Mouse (Mus musculus) gastrocnemius, adult 2 months (tissue): ENCODE data around the gene Nsmce3. TPM values are rescaled to one million over a fixed set of nuclear protein-coding genes. Genes with fewer than 3 reads are reported as not detected.

Source experiments
- DNase-seq: peaks from one replicate; pipeline ENCODE4 v3.0.0; 2022
- H3K27ac ChIP-seq: fragments of 200-600 bp; 2 replicates; pipeline ENCODE4 v1.8.1; 2022; ENCODE audit warnings: mild to moderate bottlenecking
- H3K4me3 ChIP-seq: fragments of 200-600 bp; 2 replicates; pipeline ENCODE4 v1.8.1; 2022; ENCODE audit warnings: mild to moderate bottlenecking, moderate library complexity
- CTCF ChIP-seq: fragments of 200-600 bp; IDR thresholded peaks from 2 replicates; pipeline ENCODE4 v1.8.1; 2022; ENCODE audit warnings: antibody characterized with exemption, mild to moderate bottlenecking, moderate library complexity
- intact Hi-C: fragments of 180-260 bp; cut with DNase I; formaldehyde crosslinking; loops from one replicate; pipeline ENCODE4 v1.15.1; 2025
- long read RNA-seq, 2 experiments: library from polyadenylated mRNA; stranded (forward); transcript quantifications; one replicate each; pipeline ENCODE4 v2.0.0; 2021
- total RNA-seq, 2 experiments: library from RNA; stranded (reverse); gene quantifications; 2 replicates each; pipeline ENCODE4 v1.2.3; 2021

The Nsmce3 gene
- total RNA-seq: 1 to 10 TPM; 2.2 to 2.7 TPM
- long read RNA-seq, experiment 1, full-length matches to known transcripts: 18 of 18 reads
- long read RNA-seq, experiment 1, partial matches to known transcripts: 0 of 18 reads
- long read RNA-seq, experiment 1, other reads (novel, unspliced or antisense): 0 of 18 reads
- long read RNA-seq, experiment 2, full-length matches to known transcripts: 21 of 21 reads
- long read RNA-seq, experiment 2, partial matches to known transcripts: 0 of 21 reads
- long read RNA-seq, experiment 2, other reads (novel, unspliced or antisense): 0 of 21 reads

- Histone ChIP-seq H3K4me3 (peak within 1 kb of the TSS; percentile 92), H3K27ac (peak within 1 kb of the TSS; percentile 92)
- intact Hi-C loops: no loop called here
- DNase-seq: peak; percentile 97
- TF ChIP-seq CTCF: peak; percentile 32; the same call in 1 of the 2 replicates
Measured at GRCm38 (mm10) chr7:64872743-64873241, at the start of gene Nsmce3. TSS of gene Nsmce3 (minus strand) at chr7:64872997.

DNA sequence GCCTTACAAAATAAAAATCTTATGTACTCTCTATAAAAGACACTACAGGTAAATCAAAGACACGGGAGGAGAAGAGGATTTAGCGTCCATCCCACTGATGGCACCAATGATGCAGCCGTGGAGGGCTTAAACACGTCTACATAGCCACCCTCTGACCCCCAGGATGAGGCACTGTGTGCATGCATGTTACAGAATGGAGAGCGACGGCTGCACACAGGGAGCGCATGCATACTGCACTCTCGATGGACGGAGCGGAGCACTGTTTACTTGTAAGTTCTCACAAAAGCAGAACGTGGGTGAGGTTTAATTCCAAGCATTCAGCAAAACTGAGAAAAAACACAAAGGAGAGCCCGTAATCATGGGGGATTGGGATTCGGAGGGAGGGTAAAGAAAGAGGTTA lies 48.4 kb upstream of the Nsmce3 start:
- TF ChIP-seq CTCF: no peak
- intact Hi-C loops: no loop called here
- Histone ChIP-seq H3K27ac (no peak overlapping the region), H3K4me3 (no peak overlapping the region)
- no peak for DNase-seq

GRCm38 (mm10) chr7:64920735-64921134 lies 47.9 kb upstream of the Nsmce3 start:
- intact Hi-C loops: no loop called here
- no peak for TF ChIP-seq CTCF
- DNase-seq: no peak
- no peak overlapping the region for H3K27ac ChIP-seq
- H3K4me3 ChIP-seq: no peak overlapping the region

DNA sequence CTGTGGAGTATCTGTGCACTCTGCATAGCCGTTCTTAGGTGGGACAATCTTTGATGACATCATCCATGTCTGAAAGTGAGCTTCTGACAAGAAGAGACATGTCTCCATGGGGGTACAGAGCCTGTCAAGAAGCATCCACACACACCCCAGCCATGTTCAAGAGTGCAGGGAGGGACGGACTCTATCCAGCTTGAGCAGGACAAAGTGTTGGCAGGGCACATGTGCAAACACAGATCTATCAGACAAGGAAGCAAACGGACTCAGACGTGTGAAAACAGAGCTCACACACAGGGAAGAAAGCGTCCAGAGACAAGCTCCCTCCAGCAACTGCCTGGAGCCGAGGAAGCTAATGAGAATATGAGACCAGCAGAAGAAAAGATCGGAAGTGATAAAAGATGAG lies 43.9 kb upstream of the Nsmce3 start:
- no peak overlapping the region for H3K27ac ChIP-seq
- intact Hi-C loops: no loop called here
- DNase-seq: no peak
- no peak overlapping the region for H3K4me3 ChIP-seq
- TF ChIP-seq CTCF: no peak

DNA sequence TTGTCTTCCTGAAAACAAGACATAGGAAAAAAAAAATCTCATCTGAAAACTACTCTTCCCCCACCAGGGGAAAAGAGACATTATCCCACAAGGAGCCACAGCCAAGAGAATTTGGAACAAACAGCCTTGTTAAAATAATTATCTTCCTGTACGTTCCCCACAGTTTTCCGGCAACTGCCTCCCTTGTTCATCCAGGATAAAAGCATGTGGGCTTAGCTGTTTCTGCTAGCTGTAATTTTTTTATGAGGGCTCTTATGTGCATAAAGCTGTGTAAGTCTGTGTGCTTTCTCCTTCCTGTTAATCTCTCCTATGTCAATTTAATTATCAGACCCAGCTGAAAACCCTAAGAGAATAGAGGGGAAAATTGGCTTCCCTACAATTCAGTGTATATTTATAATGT lies 42.3 kb upstream of the Nsmce3 start:
- DNase-seq: no peak
- H3K4me3 ChIP-seq: no peak overlapping the region
- no peak overlapping the region for H3K27ac ChIP-seq
- no peak for TF ChIP-seq CTCF
- intact Hi-C loops: no loop called here

- DNase-seq: no peak
- no peak for TF ChIP-seq CTCF
- Histone ChIP-seq H3K4me3 (no peak overlapping the region), H3K27ac (no peak overlapping the region)
- intact Hi-C loops: no loop called here
Measured at GRCm38 (mm10) chr7:64911945-64912344, 39.1 kb upstream of the Nsmce3 start.

DNA sequence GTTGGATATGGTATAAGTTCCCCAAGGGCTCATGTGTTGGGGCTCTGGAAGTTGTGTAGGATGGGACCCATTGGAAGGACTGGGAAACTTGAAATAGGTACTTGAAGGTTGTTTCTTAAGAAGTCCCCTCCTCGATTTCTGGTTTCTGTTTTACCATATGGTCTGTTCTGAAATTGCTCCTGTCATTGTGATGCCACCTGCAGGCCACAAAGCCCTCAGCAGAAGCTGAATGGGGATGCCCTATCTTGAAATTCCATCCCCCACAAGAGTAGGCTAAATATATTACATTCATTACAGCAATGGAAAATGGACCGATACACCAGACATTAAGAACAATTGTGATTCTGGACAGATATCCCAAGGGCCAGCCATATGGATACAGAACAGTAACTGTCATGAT lies 37.4 kb upstream of the Nsmce3 start:
- H3K27ac ChIP-seq: no peak overlapping the region
- intact Hi-C loops: no loop called here
- H3K4me3 ChIP-seq: no peak overlapping the region
- TF ChIP-seq CTCF: peak; percentile 19; the same call in 1 of the 2 replicates
- no peak for DNase-seq

DNA sequence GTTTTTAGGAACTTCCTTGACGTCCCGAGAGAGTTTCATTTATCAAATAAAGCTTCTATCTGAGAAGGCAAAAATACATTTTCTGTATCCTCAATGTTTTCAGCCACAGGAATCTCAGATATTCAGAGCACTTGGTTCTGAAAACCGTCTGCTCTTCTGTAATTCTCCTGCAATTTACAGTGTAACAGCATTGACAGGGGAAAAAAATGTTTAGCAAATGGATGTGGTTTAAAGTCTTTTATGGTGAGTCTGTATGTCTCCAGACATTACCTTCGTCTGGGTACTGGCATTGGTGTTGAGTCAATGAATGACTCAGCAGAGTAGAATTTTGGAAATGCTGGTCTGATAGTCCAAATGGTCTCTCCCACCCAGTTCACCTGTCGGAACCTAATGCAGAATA lies 34.2 kb upstream of the Nsmce3 start:
- no peak overlapping the region for H3K27ac ChIP-seq
- no peak for DNase-seq
- TF ChIP-seq CTCF: no peak
- H3K4me3 ChIP-seq: no peak overlapping the region
- intact Hi-C loops: no loop called here

DNA sequence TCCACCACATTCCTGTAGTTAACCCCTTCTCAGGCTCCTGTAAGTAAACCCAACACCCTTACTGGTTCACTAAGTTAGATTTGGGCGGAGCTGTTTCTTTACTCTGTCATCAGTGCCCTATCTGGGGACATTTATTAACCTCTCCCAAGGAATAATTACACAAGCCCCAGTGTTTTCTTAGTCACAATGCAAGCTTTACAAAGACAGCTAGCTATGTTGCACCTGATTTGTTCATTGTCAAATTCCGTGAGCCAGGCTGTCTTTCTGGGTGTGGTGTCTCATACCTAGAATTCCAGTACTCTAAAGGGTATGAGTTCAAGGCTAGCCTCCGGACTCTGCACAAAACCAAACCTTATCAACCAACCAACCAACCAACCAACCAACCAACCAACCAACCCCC lies 32.7 kb upstream of the Nsmce3 start:
- intact Hi-C loops: no loop called here
- no peak for TF ChIP-seq CTCF
- no peak for DNase-seq
- no peak overlapping the region for H3K4me3 ChIP-seq
- H3K27ac ChIP-seq: no peak overlapping the region

- intact Hi-C loops: no loop called here
- Histone ChIP-seq H3K4me3 (no peak overlapping the region), H3K27ac (no peak overlapping the region)
- DNase-seq: no peak
- TF ChIP-seq CTCF: no peak
Measured at GRCm38 (mm10) chr7:64900249-64900648, 27.5 kb upstream of the Nsmce3 start.

- no peak for DNase-seq
- no peak overlapping the region for H3K4me3 ChIP-seq
- intact Hi-C loops: no loop called here
- no peak overlapping the region for H3K27ac ChIP-seq
- TF ChIP-seq CTCF: no peak
Measured at GRCm38 (mm10) chr7:64896587-64896986, 23.8 kb upstream of the Nsmce3 start.

DNA sequence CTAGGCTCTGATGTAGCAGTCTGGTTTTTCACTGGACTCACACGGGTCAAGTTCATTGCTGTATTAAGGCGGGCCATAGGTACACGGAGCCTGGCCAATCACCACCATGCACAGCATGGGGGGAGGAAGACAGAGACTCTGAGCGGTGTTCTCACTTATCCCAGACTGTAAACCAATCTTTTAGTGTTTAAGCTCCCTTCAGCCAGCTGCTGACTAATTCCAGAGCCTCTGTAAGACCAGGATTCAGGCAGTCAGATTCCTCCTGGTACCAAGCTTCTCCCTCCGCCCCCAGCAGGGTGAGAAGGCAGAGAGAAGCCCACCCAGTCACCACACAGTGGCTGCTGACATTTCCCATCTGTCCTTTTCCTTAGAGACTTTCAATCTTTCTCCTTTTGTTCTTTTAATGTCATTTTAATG lies 22.9 kb upstream of the Nsmce3 start:
- TF ChIP-seq CTCF: no peak
- DNase-seq: no peak
- H3K4me3 ChIP-seq: no peak overlapping the region
- intact Hi-C loops: no loop called here
- H3K27ac ChIP-seq: no peak overlapping the region

- TF ChIP-seq CTCF: no peak
- Histone ChIP-seq H3K4me3 (no peak overlapping the region), H3K27ac (peak overlapping the region; percentile 61)
- peak; percentile 74 for DNase-seq
- intact Hi-C loops: no loop called here
Measured at GRCm38 (mm10) chr7:64891139-64891538, 18.3 kb upstream of the Nsmce3 start.

DNA sequence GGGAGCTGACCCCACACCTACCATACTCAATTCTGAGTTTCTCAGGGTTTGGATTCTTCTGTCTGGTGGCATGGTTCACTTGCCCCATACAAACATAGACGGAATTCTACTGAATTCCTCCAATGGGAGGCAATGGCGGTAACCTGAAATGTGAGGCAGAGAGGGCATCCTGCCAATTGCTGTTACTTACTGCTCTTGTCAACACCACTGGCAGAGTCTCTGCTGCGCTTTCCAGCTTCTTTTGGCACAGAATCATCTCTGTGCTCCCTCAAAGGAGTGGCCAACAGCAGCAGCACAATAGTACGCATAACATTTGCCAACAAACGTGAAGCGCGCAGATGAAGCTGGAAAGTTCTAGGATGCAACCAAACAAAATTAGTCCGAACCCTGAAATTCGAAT lies 17.1 kb upstream of the Nsmce3 start:
- peak; percentile 72 for DNase-seq
- no peak for TF ChIP-seq CTCF
- intact Hi-C loops: no loop called here
- H3K4me3 ChIP-seq: no peak overlapping the region
- H3K27ac ChIP-seq: no peak overlapping the region
